Mouse (Mus musculus) embryonic facial prominence, embryonic 12.5 days (tissue): Measurements from ENCODE around the gene Tinagl1. TPM values are rescaled to one million over a fixed set of nuclear protein-coding genes. Genes with fewer than 3 reads are reported as not detected.

Experiments used
- ATAC-seq: fragments of 200-750 bp; cut with Nextera tagmentation; 2 replicates; pipeline ENCODE4 v1.8.0; 2017; ENCODE audit not compliant: insufficient number of reproducible peaks, insufficient read depth, low FRiP score, low TSS enrichment
- H3K27ac ChIP-seq: fragments of 300-500 bp; sonication (generic); 2 replicates; pipeline ENCODE4 v1.5.1; 2016; ENCODE audit warnings: mild to moderate bottlenecking
- H3K27me3 ChIP-seq: fragments of 300-500 bp; sonication (generic); 2 replicates; pipeline ENCODE4 v1.6.1; 2016; ENCODE audit warnings: mild to moderate bottlenecking, moderate library complexity
- H3K36me3 ChIP-seq: fragments of 300-500 bp; sonication (generic); 2 replicates; pipeline ENCODE4 v1.6.1; 2016; ENCODE audit warnings: mild to moderate bottlenecking
- H3K4me1 ChIP-seq: fragments of 300-500 bp; sonication (generic); 2 replicates; pipeline ENCODE4 v1.6.1; 2016
- H3K4me2 ChIP-seq: fragments of 300-500 bp; sonication (generic); replicated peaks from 2 replicates; pipeline ENCODE4 v1.6.1; 2016; ENCODE audit warnings: mild to moderate bottlenecking, moderate library complexity
- H3K4me3 ChIP-seq: fragments of 300-500 bp; sonication (generic); 2 replicates; pipeline ENCODE4 v1.5.1; 2016; ENCODE audit warnings: mild to moderate bottlenecking
- H3K9ac ChIP-seq: fragments of 300-500 bp; sonication (generic); 2 replicates; pipeline ENCODE4 v1.6.1; 2016; ENCODE audit warnings: mild to moderate bottlenecking, moderate library complexity
- H3K9me3 ChIP-seq: fragments of 300-500 bp; sonication (generic); 2 replicates; pipeline ENCODE4 v1.6.1; 2016; ENCODE audit warnings: mild to moderate bottlenecking, moderate library complexity
- WGBS: fragments of 180-500 bp; shearing (Covaris S2); methylation state at CpG from one replicate; pipeline ENCODE4 v1.1.7; 2016; 5-methylcytosine and 5-hydroxymethylcytosine counted together
- polyA plus RNA-seq: library from polyadenylated mRNA; unstranded; fragments of >200 nt; fragmentation: Nextera tagmentation; extraction: Ambion mirVana; gene quantifications from 2 replicates; pipeline ENCODE4 v1.2.1, GENCODE M21; 2016

The Tinagl1 gene
- polyA plus RNA-seq, 1 experiment from 2014 or later = 12.9 TPM

GRCm38 (mm10) chr4:130133399-130133798 is 41.5 kb downstream of the Tinagl1 start:
- 55% methylated on average over 6 of the region's 6 CpGs for WGBS
- no peak for ATAC-seq
- no peak overlapping the region for H3K4me3 ChIP-seq

GRCm38 (mm10) chr4:130131448-130132105 is 43.3 kb downstream of the Tinagl1 start:
- H3K4me3 ChIP-seq = no peak overlapping the region
- no peak overlapping the region for H3K27ac ChIP-seq
- H3K4me1 ChIP-seq = no peaks in the 10 kb centered on the region
- no peaks in the 10 kb centered on the region for H3K9me3 ChIP-seq
- no peak overlapping the region for H3K9ac ChIP-seq
- no peak overlapping the region for H3K4me2 ChIP-seq
- 90% methylated on average over 7 of the region's 7 CpGs for WGBS
- peaks cover 17% of the 10 kb centered on the region for H3K36me3 ChIP-seq
- ATAC-seq = no peak
- H3K27me3 ChIP-seq = no peaks in the 10 kb centered on the region

More at GRCm38 (mm10) chr4:130133399-130133798, 41.5 kb downstream of the Tinagl1 start:
- no peak overlapping the region for H3K4me2 ChIP-seq
- H3K9me3 ChIP-seq = no peaks in the 10 kb centered on the region
- no peaks in the 10 kb centered on the region for H3K4me1 ChIP-seq
- H3K9ac ChIP-seq = no peak overlapping the region
- H3K27me3 ChIP-seq = peaks cover 17% of the 10 kb centered on the region
- no peaks in the 10 kb centered on the region for H3K36me3 ChIP-seq
- no peak overlapping the region for H3K27ac ChIP-seq

GRCm38 (mm10) chr4:130130641-130131350 is 44.1 kb downstream of the Tinagl1 start:
- Histone ChIP-seq H3K4me1 (no peaks in the 10 kb centered on the region), H3K36me3 (peaks cover 25% of the 10 kb centered on the region), H3K4me3 (no peak overlapping the region), H3K9ac (no peak overlapping the region), H3K4me2 (no peak overlapping the region), H3K27ac (no peak overlapping the region), H3K27me3 (no peaks in the 10 kb centered on the region), H3K9me3 (no peaks in the 10 kb centered on the region)
- ATAC-seq = no peak
- 48% methylated on average over 13 of the region's 13 CpGs for WGBS

- H3K9me3 ChIP-seq = no peaks in the 10 kb centered on the region
- no peak for ATAC-seq
- H3K4me1 ChIP-seq = no peaks in the 10 kb centered on the region
- WGBS = 74% methylated on average over 10 of the region's 10 CpGs
- H3K4me2 ChIP-seq = no peak overlapping the region
- no peak overlapping the region for H3K9ac ChIP-seq
- H3K4me3 ChIP-seq = no peak overlapping the region
- no peaks in the 10 kb centered on the region for H3K27me3 ChIP-seq
- H3K27ac ChIP-seq = no peak overlapping the region
- peaks cover 32% of the 10 kb centered on the region for H3K36me3 ChIP-seq
Observed at GRCm38 (mm10) chr4:130130082-130130481, 44.8 kb downstream of the Tinagl1 start.

- Histone ChIP-seq H3K27ac (no peak overlapping the region), H3K4me2 (no peak overlapping the region), H3K9ac (no peak overlapping the region), H3K9me3 (no peaks in the 10 kb centered on the region), H3K36me3 (peaks cover 43% of the 10 kb centered on the region), H3K4me3 (no peak overlapping the region), H3K27me3 (no peaks in the 10 kb centered on the region), H3K4me1 (no peaks in the 10 kb centered on the region)
- no peak for ATAC-seq
- WGBS = 78% methylated on average over 5 of the region's 5 CpGs
Observed at GRCm38 (mm10) chr4:130128907-130129306, 46.0 kb downstream of the Tinagl1 start.

- Histone ChIP-seq H3K36me3 (peaks cover 71% of the 10 kb centered on the region), H3K27me3 (no peaks in the 10 kb centered on the region), H3K9me3 (no peaks in the 10 kb centered on the region), H3K4me1 (peaks cover 10% of the 10 kb centered on the region; the same call in 1 of the 2 replicates), H3K4me2 (no peak overlapping the region), H3K9ac (no peak overlapping the region), H3K4me3 (no peak overlapping the region), H3K27ac (no peak overlapping the region)
- 26% methylated on average over 5 of the region's 5 CpGs for WGBS
- ATAC-seq = no peak
Observed at GRCm38 (mm10) chr4:130125935-130126334, 49.0 kb downstream of the Tinagl1 start.

- Histone ChIP-seq H3K27me3 (no peaks in the 10 kb centered on the region), H3K4me3 (no peak overlapping the region), H3K4me2 (no peak overlapping the region), H3K9me3 (no peaks in the 10 kb centered on the region), H3K9ac (no peak overlapping the region), H3K4me1 (peaks cover 10% of the 10 kb centered on the region; the same call in 1 of the 2 replicates), H3K36me3 (peaks cover 72% of the 10 kb centered on the region), H3K27ac (no peak overlapping the region)
- WGBS = 93% methylated on average over 6 of the region's 6 CpGs
- ATAC-seq = no peak
Observed at GRCm38 (mm10) chr4:130125164-130125563, 49.8 kb downstream of the Tinagl1 start.

GRCm38 (mm10) chr4:130124110-130124509 is 50.8 kb downstream of the Tinagl1 start:
- H3K4me3 ChIP-seq = no peak overlapping the region
- H3K4me2 ChIP-seq = no peak overlapping the region
- H3K36me3 ChIP-seq = peaks cover 72% of the 10 kb centered on the region
- WGBS = 85% methylated on average over 4 of the region's 4 CpGs
- H3K4me1 ChIP-seq = peaks cover 10% of the 10 kb centered on the region; the same call in 1 of the 2 replicates
- no peak for ATAC-seq
- no peak overlapping the region for H3K9ac ChIP-seq
- no peaks in the 10 kb centered on the region for H3K27me3 ChIP-seq
- H3K9me3 ChIP-seq = no peaks in the 10 kb centered on the region
- H3K27ac ChIP-seq = no peak overlapping the region

- H3K4me3 ChIP-seq = no peak overlapping the region
- 74% methylated on average over 5 of the region's 5 CpGs for WGBS
- H3K27me3 ChIP-seq = no peaks in the 10 kb centered on the region
- no peak overlapping the region for H3K4me2 ChIP-seq
- no peak for ATAC-seq
- peaks cover 69% of the 10 kb centered on the region for H3K36me3 ChIP-seq
- H3K9ac ChIP-seq = no peak overlapping the region
- peaks cover 10% of the 10 kb centered on the region; the same call in 1 of the 2 replicates for H3K4me1 ChIP-seq
- no peaks in the 10 kb centered on the region for H3K9me3 ChIP-seq
- no peak overlapping the region for H3K27ac ChIP-seq
Observed at GRCm38 (mm10) chr4:130123020-130123419, 51.9 kb downstream of the Tinagl1 start.

GRCm38 (mm10) chr4:130121560-130121959 is 53.4 kb downstream of the Tinagl1 start:
- H3K9ac ChIP-seq = no peak overlapping the region
- no peak for ATAC-seq
- H3K9me3 ChIP-seq = no peaks in the 10 kb centered on the region
- H3K4me1 ChIP-seq = peaks cover 10% of the 10 kb centered on the region; the same call in 1 of the 2 replicates
- H3K36me3 ChIP-seq = peaks cover 55% of the 10 kb centered on the region
- WGBS = 69% methylated on average over 8 of the region's 8 CpGs
- H3K27me3 ChIP-seq = no peaks in the 10 kb centered on the region
- H3K4me2 ChIP-seq = no peak overlapping the region
- H3K27ac ChIP-seq = no peak overlapping the region
- no peak overlapping the region for H3K4me3 ChIP-seq

- H3K27me3 ChIP-seq = no peaks in the 10 kb centered on the region
- no peak for ATAC-seq
- WGBS = 74% methylated on average over 4 of the region's 4 CpGs
- H3K9ac ChIP-seq = no peak overlapping the region
- no peak overlapping the region for H3K4me3 ChIP-seq
- peaks cover 10% of the 10 kb centered on the region; the same call in 1 of the 2 replicates for H3K4me1 ChIP-seq
- H3K4me2 ChIP-seq = no peak overlapping the region
- H3K9me3 ChIP-seq = no peaks in the 10 kb centered on the region
- no peak overlapping the region for H3K27ac ChIP-seq
- H3K36me3 ChIP-seq = peaks cover 47% of the 10 kb centered on the region
Observed at GRCm38 (mm10) chr4:130120752-130121151, 54.2 kb downstream of the Tinagl1 start.
